ENCODE assay signal across 9 mouse cellular contexts in genomic region chr11:83191134-83191893, GRCm38 (mm10). TPM values are rescaled to one million over a fixed set of nuclear protein-coding genes. Genes with fewer than 3 reads are reported as not detected.
DNase-seq lines count a peak whose midpoint lies in the region; ATAC-seq and TF ChIP-seq lines count a peak whose summit lies in the region.
"Had no signal": no experiment of that assay in that cellular context is flagged by ENCODE, and none has a peak within 500 bp of the region (broad histone marks: within the 10 kb centered on the region; RNA-seq: fewer than 3 reads in every experiment).

Gene Slfn3, plus strand, starts transcription at chr11:83191330.

- H3K9me3 ChIP-seq in limb, embryonic 13.5 days = no peaks in the 10 kb centered on the region
- no peaks in the 10 kb centered on the region for H3K9me3 ChIP-seq in limb, embryonic 10.5 days (replicated peaks)
- no peaks in the 10 kb centered on the region for H3K9me3 ChIP-seq in liver, embryonic 15.5 days (replicated peaks)
- no peaks in the 10 kb centered on the region for H3K9me3 ChIP-seq in forebrain, embryonic 11.5 days (ENCODE audit: control insufficient read depth, low read length)
- H3K9me3 ChIP-seq: limb, embryonic 12.5 days had no signal

- ATAC-seq in limb, embryonic 13.5 days (ENCODE audit: low FRiP score, low read depth) = no peak
- peak; percentile 57 for ATAC-seq in liver, embryonic 15.5 days (ENCODE audit: insufficient read depth)
- ATAC-seq in forebrain, embryonic 11.5 days (replicated peaks; ENCODE audit: low FRiP score) = no peak

- H3K27ac ChIP-seq in limb, embryonic 13.5 days = no peak within 1 kb of the TSS
- no peak within 1 kb of the TSS for H3K27ac ChIP-seq in limb, embryonic 10.5 days
- H3K27ac ChIP-seq in liver, embryonic 15.5 days (replicated peaks) = peak within 1 kb of the TSS; percentile 74
- 0 out of 2 replicates have a peak within 1 kb of the TSS, but pooled peaks have one; percentile 40 for H3K27ac ChIP-seq in spleen, adult 2 months (ENCODE audit: insufficient read depth, low read length)
- H3K27ac ChIP-seq in forebrain, embryonic 11.5 days (ENCODE audit: low read depth, low read length) = no peak within 1 kb of the TSS
- H3K27ac ChIP-seq: limb, embryonic 12.5 days had no signal

- H3K36me3 ChIP-seq in limb, embryonic 13.5 days = no peaks in the 10 kb centered on the region
- no peaks in the 10 kb centered on the region for H3K36me3 ChIP-seq in limb, embryonic 10.5 days
- H3K36me3 ChIP-seq in liver, embryonic 15.5 days (replicated peaks) = peaks cover 14% of the 10 kb centered on the region
- no peaks in the 10 kb centered on the region for H3K36me3 ChIP-seq in spleen, adult 2 months (ENCODE audit: control insufficient read depth, insufficient read depth, low read length)
- no peaks in the 10 kb centered on the region for H3K36me3 ChIP-seq in forebrain, embryonic 11.5 days (ENCODE audit: control insufficient read depth, insufficient read depth, low read length)
- H3K36me3 ChIP-seq: limb, embryonic 12.5 days had no signal

- H3K4me3 ChIP-seq in limb, embryonic 13.5 days = no peak within 1 kb of the TSS
- no peak within 1 kb of the TSS for H3K4me3 ChIP-seq in limb, embryonic 10.5 days
- H3K4me3 ChIP-seq in liver, embryonic 15.5 days (replicated peaks) = peak within 1 kb of the TSS; percentile 57
- peak within 1 kb of the TSS; percentile 54 for H3K4me3 ChIP-seq in spleen, adult 2 months (ENCODE audit: extremely low read depth, insufficient read depth, insufficient read length)
- no peak within 1 kb of the TSS for H3K4me3 ChIP-seq in forebrain, embryonic 11.5 days (ENCODE audit: low read depth, low read length)
- H3K4me3 ChIP-seq: limb, embryonic 12.5 days had no signal

- intact Hi-C loops in heart, postnatal 25 days (cut with DNase I) = no loop called here
- intact Hi-C loops in left cerebral cortex, postnatal 14 days (cut with DNase I) = no loop called here

- WGBS in limb, embryonic 13.5 days = 63% methylated on average over 12 of the region's 12 CpGs
- 82% methylated on average over 12 of the region's 12 CpGs for WGBS in limb, embryonic 10.5 days
- 19% methylated on average over 12 of the region's 12 CpGs for WGBS in liver, embryonic 15.5 days (ENCODE audit: insufficient replicate concordance)
- WGBS in spleen, adult 2 months = 2% methylated on average over 12 of the region's 12 CpGs
- WGBS in forebrain, embryonic 11.5 days = 77% methylated on average over 12 of the region's 12 CpGs

- TF ChIP-seq POLR2A in spleen, adult 2 months (IDR thresholded peaks at IDR 0.05; ENCODE audit: low read depth, low read length) = no peak

- no peaks in the 10 kb centered on the region for H3K4me1 ChIP-seq in limb, embryonic 13.5 days
- no peaks in the 10 kb centered on the region for H3K4me1 ChIP-seq in limb, embryonic 10.5 days
- H3K4me1 ChIP-seq in liver, embryonic 15.5 days (replicated peaks) = peaks cover 10% of the 10 kb centered on the region
- peaks cover 5% of the 10 kb centered on the region; the same call in 1 of the 2 replicates for H3K4me1 ChIP-seq in spleen, adult 2 months (ENCODE audit: control insufficient read depth, insufficient read depth, insufficient read length)
- H3K4me1 ChIP-seq in forebrain, embryonic 11.5 days (replicated peaks; ENCODE audit: control insufficient read depth, insufficient read depth, low read length) = no peaks in the 10 kb centered on the region
- H3K4me1 ChIP-seq: limb, embryonic 12.5 days had no signal

- H3K9ac ChIP-seq in limb, embryonic 13.5 days = no peak within 1 kb of the TSS
- peak within 1 kb of the TSS; percentile 55 for H3K9ac ChIP-seq in liver, embryonic 15.5 days
- no peak within 1 kb of the TSS for H3K9ac ChIP-seq in forebrain, embryonic 11.5 days (ENCODE audit: low read length)
- H3K9ac ChIP-seq: limb, embryonic 12.5 days had no signal

- no peak for DNase-seq in limb, embryonic 10.5 days (ENCODE audit: low spot score)
- peak; percentile 44 for DNase-seq in c-Kit-positive CD71-positive TER-119-positive erythroid progenitor cells, embryonic 14.5 days (ENCODE audit: low spot score)
- DNase-seq in heart, postnatal 25 days (ENCODE audit: low spot score) = peak; percentile 27
- DNase-seq in spleen, adult 2 months (ENCODE audit: low read depth in 1 of 2, low spot score in 2 of 2) = peak; percentile 49 to 59
- DNase-seq in forebrain, embryonic 11.5 days (ENCODE audit: low spot score) = no peak
- no peak for DNase-seq in left cerebral cortex, postnatal 14 days (ENCODE audit: low spot score in 2 of 2)

- TF ChIP-seq CTCF in spleen, adult 2 months (IDR thresholded peaks at IDR 0.05; ENCODE audit: extremely low read depth, insufficient read depth, insufficient read length, insufficient replicate concordance) = no peak

- H3K27me3 ChIP-seq in limb, embryonic 13.5 days = no peaks in the 10 kb centered on the region
- H3K27me3 ChIP-seq in limb, embryonic 10.5 days (ENCODE audit: low read depth, poor library complexity, severe bottlenecking) = no peaks in the 10 kb centered on the region
- no peaks in the 10 kb centered on the region for H3K27me3 ChIP-seq in liver, embryonic 15.5 days
- H3K27me3 ChIP-seq in spleen, adult 2 months (ENCODE audit: control insufficient read depth, insufficient read depth, low read length) = no peaks in the 10 kb centered on the region
- no peaks in the 10 kb centered on the region for H3K27me3 ChIP-seq in forebrain, embryonic 11.5 days (ENCODE audit: control insufficient read depth, insufficient read depth, low read length)
- H3K27me3 ChIP-seq: limb, embryonic 12.5 days had no signal

- peak within 1 kb of the TSS; percentile 22 for H3K4me2 ChIP-seq in limb, embryonic 13.5 days (replicated peaks)
- H3K4me2 ChIP-seq in liver, embryonic 15.5 days = peak within 1 kb of the TSS; percentile 76
- no peak within 1 kb of the TSS for H3K4me2 ChIP-seq in forebrain, embryonic 11.5 days (ENCODE audit: low read depth, low read length, severe bottlenecking)
- H3K4me2 ChIP-seq: limb, embryonic 12.5 days had no signal

RNA-seq across cellular contexts. Expression of gene Slfn3, which starts in this region (rescaled TPM):
- 0.65 and 0.68 TPM in 2 replicates for polyA plus RNA-seq in limb, embryonic 13.5 days (2015; fragmentation: Nextera tagmentation; extraction: Ambion mirVana)
- polyA plus RNA-seq in limb, embryonic 10.5 days (2016; fragmentation: Nextera tagmentation; extraction: Ambion mirVana) = 0.19 and 0.29 TPM in 2 replicates
- 1 to 10 TPM; 2.3 to 4.0 TPM for total RNA-seq in heart, postnatal 25 days (2021)
- 1.7 and 1.8 TPM in 2 replicates for polyA plus RNA-seq in liver, embryonic 15.5 days (2015; fragmentation: Nextera tagmentation; extraction: Ambion mirVana)
- 0.37 and 0.43 TPM in 2 replicates for polyA plus RNA-seq in spleen, adult 2 months (2012; rRNA removed)
- 0.49 and 0.52 TPM in 2 replicates for polyA plus RNA-seq in forebrain, embryonic 11.5 days (2014; fragmentation: Nextera tagmentation; extraction: Ambion mirVana)
- under 1 TPM; 0.23 to 0.31 TPM for total RNA-seq in left cerebral cortex, postnatal 14 days (2021)

Comparison
In these comparisons a context has a peak if more than half of its experiments do, and no peak if none do; other contexts are left out.
1. Peak in DNase-seq, H3K4me3 ChIP-seq and H3K27ac ChIP-seq in spleen, adult 2 months; RNA of the gene not detected or under 1 TPM.
2. DNase-seq: peak in c-Kit-positive CD71-positive TER-119-positive erythroid progenitor cells, embryonic 14.5 days (single experiment) and heart, postnatal 25 days (single experiment); none in limb, embryonic 10.5 days (single experiment), forebrain, embryonic 11.5 days (single experiment) and left cerebral cortex, postnatal 14 days (0 of 2).